Mouse (Mus musculus) bone marrow macrophage, adult 2 months (primary cell): ENCODE results near the gene Sox18.

Source experiments
- CTCF ChIP-seq: IDR thresholded peaks from 2 replicates; pipeline ENCODE4 v1.5.1; 2012; ENCODE audit warnings: low read depth, mild to moderate bottlenecking, low read length, moderate library complexity
- POLR2A ChIP-seq: IDR thresholded peaks from 2 replicates; pipeline ENCODE4 v1.6.1; 2012; ENCODE audit warnings: mild to moderate bottlenecking, low read depth, low read length, borderline replicate concordance

DNA sequence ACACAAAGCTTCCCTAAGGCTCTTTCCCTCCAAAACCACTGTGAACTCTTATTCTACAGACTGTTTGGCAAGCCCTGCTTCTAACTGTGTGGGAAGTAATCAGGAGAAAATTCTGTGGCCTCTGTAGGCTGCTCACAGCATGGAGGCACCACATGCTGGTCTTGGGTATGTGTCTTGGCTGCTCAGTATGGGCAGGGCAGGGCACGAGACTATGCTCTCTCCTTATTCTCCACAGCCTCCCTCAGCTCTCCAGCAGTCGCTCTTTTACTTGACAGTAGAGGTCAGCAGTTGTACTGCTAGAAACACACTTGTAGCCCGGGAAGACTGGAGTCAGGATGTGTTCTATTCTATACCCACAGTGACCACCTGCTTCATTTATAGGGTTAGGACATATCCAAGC lies 48.6 kb upstream of the Sox18 start:
- no peak for TF ChIP-seq POLR2A
- TF ChIP-seq CTCF, result no peak
